Mouse (Mus musculus) intestine, embryonic 14.5 days (tissue): ENCODE results near the gene C530008M17Rik. TPM values are rescaled to one million over a fixed set of nuclear protein-coding genes. Genes with fewer than 3 reads are reported as not detected.
A peak's percentile ranks its signal among the peaks of the same experiment; 100 is the strongest.

Experiments
- ATAC-seq: fragments of 200-750 bp; cut with Nextera tagmentation; replicated peaks from 2 replicates; pipeline ENCODE4 v1.8.0; 2017; ENCODE audit warnings: low read depth, moderate number of reproducible peaks, moderate TSS enrichment, moderate library complexity; ENCODE audit not compliant: low FRiP score, low TSS enrichment
- DNase-seq: peaks from one replicate; pipeline ENCODE4 v3.0.0-alpha.2; 2018; ENCODE audit warnings: low spot score
- H3K27ac ChIP-seq: fragments of 300-500 bp; sonication (generic); 2 replicates; pipeline ENCODE4 v1.5.1; 2014; ENCODE audit warnings: low read depth, mild to moderate bottlenecking, control low read depth
- H3K27me3 ChIP-seq: fragments of 300-500 bp; sonication (generic); replicated peaks from 2 replicates; pipeline ENCODE4 v1.6.1; 2014; ENCODE audit warnings: low read length, control low read depth; ENCODE audit not compliant: control insufficient read depth, insufficient read depth
- H3K36me3 ChIP-seq: fragments of 300-500 bp; sonication (generic); 2 replicates; pipeline ENCODE4 v1.6.1; 2014; ENCODE audit warnings: low read length, control low read depth; ENCODE audit not compliant: control insufficient read depth, insufficient read depth
- H3K4me1 ChIP-seq: fragments of 300-500 bp; sonication (generic); replicated peaks from 2 replicates; pipeline ENCODE4 v1.6.1; 2014; ENCODE audit warnings: low read length, control low read depth, mixed read lengths; ENCODE audit not compliant: control insufficient read depth, insufficient read depth
- H3K4me2 ChIP-seq: fragments of 300-500 bp; sonication (generic); 2 replicates; pipeline ENCODE4 v1.6.1; 2014; ENCODE audit warnings: low read length
- H3K4me3 ChIP-seq: fragments of 300-500 bp; sonication (generic); 2 replicates; pipeline ENCODE4 v1.5.1; 2014; ENCODE audit warnings: low read depth, low read length, control low read depth, mixed read lengths
- H3K9ac ChIP-seq: fragments of 300-500 bp; sonication (generic); 2 replicates; pipeline ENCODE4 v1.6.1; 2014; ENCODE audit warnings: mild to moderate bottlenecking, low read length
- H3K9me3 ChIP-seq: fragments of 300-500 bp; sonication (generic); 2 replicates; pipeline ENCODE4 v1.6.1; 2016; ENCODE audit warnings: low read length, control low read depth; ENCODE audit not compliant: control insufficient read depth
- WGBS: fragments of 180-500 bp; shearing (Covaris S2); extraction: QIAGEN DNeasy Blood & Tissue Kit; methylation state at CpG from one replicate; pipeline ENCODE4 v1.1.7; 2014; 5-methylcytosine and 5-hydroxymethylcytosine counted together
- polyA plus RNA-seq: library from polyadenylated mRNA; unstranded; fragments of >200 nt; fragmentation: Nextera tagmentation; extraction: Ambion mirVana; gene quantifications from 2 replicates; pipeline ENCODE4 v1.2.1, GENCODE M21; 2014

The C530008M17Rik gene
- polyA plus RNA-seq, 1 experiment from 2014 or later, result 15.9 TPM

DNA sequence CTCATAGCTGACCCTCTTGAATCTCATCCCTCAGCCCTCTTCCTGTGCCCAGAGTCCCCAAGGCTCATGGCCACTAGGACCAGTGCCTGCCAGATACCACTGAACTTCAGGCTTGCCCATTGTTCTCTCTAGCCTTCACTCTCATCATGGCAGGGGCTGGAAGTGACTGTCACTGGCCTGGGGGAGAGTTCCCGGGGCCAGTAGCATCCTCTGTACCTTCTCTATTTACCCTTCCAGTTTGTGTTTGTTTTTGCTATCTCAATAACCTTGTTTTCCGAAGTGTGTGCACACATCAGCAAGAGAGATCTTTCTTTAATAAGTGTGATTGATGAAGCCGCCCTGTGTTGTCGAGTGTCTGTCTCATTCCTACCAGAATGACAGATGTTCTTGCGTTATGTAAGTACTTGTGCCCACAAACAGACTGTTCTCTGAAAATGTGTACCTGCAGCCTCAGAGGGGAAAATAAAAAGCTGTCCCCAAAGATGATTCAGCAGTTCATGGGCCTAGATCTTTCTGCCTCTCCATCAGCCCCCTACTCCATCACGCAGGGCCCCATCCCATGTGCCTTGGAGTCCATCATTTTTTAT lies 76.8 kb downstream of the C530008M17Rik start:
- WGBS, result 76% methylated on average over 6 of the region's 6 CpGs
- H3K4me2 ChIP-seq, result no peak overlapping the region
- ATAC-seq (no peak), DNase-seq (no peak)
- no peak overlapping the region for H3K9ac ChIP-seq
- no peaks in the 10 kb centered on the region for H3K4me1 ChIP-seq
- H3K27me3 ChIP-seq, result no peaks in the 10 kb centered on the region
- H3K9me3 ChIP-seq, result no peaks in the 10 kb centered on the region
- H3K27ac ChIP-seq, result no peak overlapping the region
- H3K4me3 ChIP-seq, result no peak overlapping the region
- no peaks in the 10 kb centered on the region for H3K36me3 ChIP-seq

DNA sequence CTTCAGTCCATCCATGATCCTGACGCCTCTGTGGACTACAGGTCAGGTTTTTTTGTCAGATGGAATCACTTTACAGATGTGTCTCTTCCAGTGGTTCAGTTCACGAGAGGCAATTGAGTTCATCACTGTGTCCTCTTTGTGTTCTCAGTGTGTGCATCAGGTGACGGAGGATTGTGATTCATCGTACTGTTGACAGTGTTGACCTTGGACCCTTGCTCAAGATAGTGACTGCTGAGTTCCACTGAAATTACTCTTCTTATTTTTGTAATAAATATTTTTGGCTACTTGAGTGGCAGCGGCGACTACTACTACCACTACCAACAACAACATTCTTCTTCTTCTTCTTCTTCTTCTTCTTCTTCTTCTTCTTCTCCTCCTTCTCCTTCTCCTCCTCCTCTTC lies 85.2 kb downstream of the C530008M17Rik start:
- H3K27ac ChIP-seq, result no peak overlapping the region
- H3K4me3 ChIP-seq, result no peak overlapping the region
- no peaks in the 10 kb centered on the region for H3K4me1 ChIP-seq
- no peak for ATAC-seq
- H3K4me2 ChIP-seq, result no peak overlapping the region
- H3K9ac ChIP-seq, result no peak overlapping the region
- no peak for DNase-seq
- 91% methylated on average over 6 of the region's 6 CpGs for WGBS
- H3K9me3 ChIP-seq, result no peaks in the 10 kb centered on the region
- no peaks in the 10 kb centered on the region for H3K27me3 ChIP-seq
- 0 out of 2 replicates have a peak, but pooled peaks cover 6% of the 10 kb centered on the region for H3K36me3 ChIP-seq

DNA sequence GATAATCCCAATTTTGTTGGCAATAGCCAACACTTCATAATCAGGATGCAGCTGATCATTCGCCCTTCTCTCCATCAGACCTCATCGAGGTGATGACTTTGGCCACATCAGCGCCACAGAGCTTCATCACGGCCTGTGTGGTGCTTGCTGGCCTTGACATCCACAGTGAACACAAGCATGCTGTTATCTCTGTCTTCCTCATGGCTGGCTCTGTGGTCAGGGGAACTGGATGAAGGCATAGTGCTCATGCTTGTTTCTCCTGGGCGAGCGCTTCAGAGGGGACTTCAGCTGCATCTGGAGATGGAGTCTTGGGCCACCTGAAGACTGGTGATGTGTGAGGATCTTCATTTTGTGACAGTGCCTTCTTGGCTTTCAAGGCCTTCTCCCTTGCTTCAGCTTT lies 85.8 kb downstream of the C530008M17Rik start:
- no peaks in the 10 kb centered on the region for H3K9me3 ChIP-seq
- H3K4me3 ChIP-seq, result no peak overlapping the region
- H3K27me3 ChIP-seq, result no peaks in the 10 kb centered on the region
- no peak overlapping the region for H3K27ac ChIP-seq
- ATAC-seq (no peak), DNase-seq (no peak)
- no peak overlapping the region for H3K4me2 ChIP-seq
- no peak overlapping the region for H3K9ac ChIP-seq
- 0 out of 2 replicates have a peak, but pooled peaks cover 6% of the 10 kb centered on the region for H3K36me3 ChIP-seq
- WGBS, result 94% methylated on average over 6 of the region's 6 CpGs
- H3K4me1 ChIP-seq, result no peaks in the 10 kb centered on the region

DNA sequence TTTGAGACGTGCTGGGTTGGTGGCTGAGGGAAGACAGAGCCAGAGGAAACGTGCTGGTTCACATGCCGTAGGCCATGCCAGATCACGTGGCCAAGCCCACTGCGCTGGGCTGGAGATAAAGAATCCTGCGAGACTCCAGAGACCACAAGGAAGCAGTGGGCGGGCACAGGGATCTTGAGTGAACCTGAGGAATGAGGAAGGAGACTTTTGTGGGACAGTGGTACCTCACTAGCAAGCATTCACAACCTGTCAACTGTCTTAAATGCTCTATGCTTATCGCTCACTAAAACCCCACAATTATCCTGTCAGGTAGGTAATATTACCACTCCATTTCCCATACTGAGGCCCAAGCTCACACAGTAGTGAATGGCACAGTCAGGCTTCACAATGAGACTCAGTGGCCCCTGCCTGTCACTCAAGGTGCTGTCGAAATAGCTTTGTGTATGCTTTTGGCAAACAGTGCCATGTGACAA lies 88.5 kb downstream of the C530008M17Rik start:
- Histone ChIP-seq H3K9me3 (no peaks in the 10 kb centered on the region), H3K4me3 (no peak overlapping the region), H3K9ac (no peak overlapping the region), H3K27ac (no peak overlapping the region), H3K27me3 (no peaks in the 10 kb centered on the region), H3K36me3 (0 out of 2 replicates have a peak, but pooled peaks cover 6% of the 10 kb centered on the region), H3K4me1 (no peaks in the 10 kb centered on the region), H3K4me2 (no peak overlapping the region)
- 83% methylated on average over 9 of the region's 9 CpGs for WGBS
- ATAC-seq (0 out of 2 replicates have a peak, but pooled peaks have one; percentile 19), DNase-seq (no peak)

DNA sequence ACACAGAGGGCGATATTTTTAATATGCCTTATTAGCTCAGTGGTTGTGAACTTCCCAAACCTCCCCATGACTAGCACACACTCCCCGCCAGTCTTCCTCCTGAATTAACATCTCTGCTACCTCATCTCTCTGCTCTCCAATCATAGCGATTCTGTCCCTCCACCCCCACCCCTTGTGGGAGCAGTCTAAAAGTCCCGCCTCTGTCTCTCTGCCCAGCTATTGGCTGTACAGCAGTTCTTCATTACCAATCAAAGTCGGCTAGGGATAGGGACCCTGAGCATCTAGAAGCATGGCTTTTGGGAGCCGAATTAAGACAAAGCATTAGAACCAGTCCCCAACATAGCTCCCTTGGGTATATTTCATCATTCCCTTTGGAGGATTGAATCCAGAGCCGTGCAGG lies 91.5 kb downstream of the C530008M17Rik start:
- no peaks in the 10 kb centered on the region for H3K9me3 ChIP-seq
- no peaks in the 10 kb centered on the region for H3K36me3 ChIP-seq
- H3K4me3 ChIP-seq, result no peak overlapping the region
- H3K4me2 ChIP-seq, result no peak overlapping the region
- H3K27ac ChIP-seq, result no peak overlapping the region
- DNase-seq (no peak), ATAC-seq (no peak)
- no peaks in the 10 kb centered on the region for H3K27me3 ChIP-seq
- no peaks in the 10 kb centered on the region for H3K4me1 ChIP-seq
- H3K9ac ChIP-seq, result no peak overlapping the region
- WGBS, result 65% methylated on average over 7 of the region's 7 CpGs

DNA sequence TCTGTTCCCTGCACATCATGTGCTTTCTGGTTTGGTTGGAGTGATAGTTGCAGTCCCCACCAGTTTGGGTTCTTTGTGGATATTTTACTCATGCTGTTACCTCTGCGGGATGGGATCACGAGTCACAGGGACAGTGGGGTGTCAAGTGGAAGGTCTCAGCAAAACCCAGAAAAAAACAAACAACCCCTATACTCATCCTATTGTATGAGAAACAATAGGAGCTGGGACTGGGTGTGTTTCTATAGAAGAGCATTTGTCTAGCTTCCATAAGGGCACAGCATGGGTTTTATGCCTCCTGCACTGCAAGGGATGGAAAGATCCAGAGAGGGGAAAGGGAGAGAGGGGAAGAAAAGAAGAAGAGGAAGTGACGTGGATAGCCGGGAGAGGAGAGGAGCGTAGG lies 96.0 kb downstream of the C530008M17Rik start:
- no peak overlapping the region for H3K4me3 ChIP-seq
- H3K9me3 ChIP-seq, result no peaks in the 10 kb centered on the region
- H3K4me1 ChIP-seq, result no peaks in the 10 kb centered on the region
- ATAC-seq, result no peak
- H3K27me3 ChIP-seq, result no peaks in the 10 kb centered on the region
- WGBS, result 84% methylated on average over 5 of the region's 5 CpGs
- H3K27ac ChIP-seq, result no peak overlapping the region
- H3K9ac ChIP-seq, result no peak overlapping the region
- DNase-seq, result no peak
- no peak overlapping the region for H3K4me2 ChIP-seq
- no peaks in the 10 kb centered on the region for H3K36me3 ChIP-seq

DNA sequence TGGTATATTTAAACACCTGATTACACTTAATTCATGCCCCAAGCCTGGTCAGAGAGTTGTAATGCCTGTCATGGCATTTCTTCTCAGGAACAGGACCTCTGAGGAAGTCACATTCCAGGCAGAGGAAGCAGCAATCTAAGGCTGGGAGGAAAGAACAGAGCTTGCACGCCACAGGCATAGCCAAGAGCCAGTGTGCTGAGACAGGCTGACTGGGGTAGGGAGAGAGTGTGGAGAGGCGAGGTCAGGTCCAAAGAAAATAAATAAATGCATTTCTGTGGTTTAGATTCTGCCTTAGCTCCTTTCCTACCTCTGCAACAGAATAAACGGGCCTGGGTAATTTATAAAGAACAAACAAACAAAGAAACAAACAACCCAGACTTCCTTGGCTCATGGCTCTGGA lies 104.0 kb downstream of the C530008M17Rik start:
- no peak overlapping the region for H3K4me3 ChIP-seq
- H3K27ac ChIP-seq, result no peak overlapping the region
- H3K4me1 ChIP-seq, result no peaks in the 10 kb centered on the region; the same call in 1 of the 2 replicates
- no peaks in the 10 kb centered on the region for H3K9me3 ChIP-seq
- no peak overlapping the region for H3K9ac ChIP-seq
- H3K27me3 ChIP-seq, result no peaks in the 10 kb centered on the region
- no peak overlapping the region for H3K4me2 ChIP-seq
- DNase-seq (no peak), ATAC-seq (no peak)
- no peaks in the 10 kb centered on the region for H3K36me3 ChIP-seq
- 61% methylated on average over 3 of the region's 3 CpGs for WGBS

DNA sequence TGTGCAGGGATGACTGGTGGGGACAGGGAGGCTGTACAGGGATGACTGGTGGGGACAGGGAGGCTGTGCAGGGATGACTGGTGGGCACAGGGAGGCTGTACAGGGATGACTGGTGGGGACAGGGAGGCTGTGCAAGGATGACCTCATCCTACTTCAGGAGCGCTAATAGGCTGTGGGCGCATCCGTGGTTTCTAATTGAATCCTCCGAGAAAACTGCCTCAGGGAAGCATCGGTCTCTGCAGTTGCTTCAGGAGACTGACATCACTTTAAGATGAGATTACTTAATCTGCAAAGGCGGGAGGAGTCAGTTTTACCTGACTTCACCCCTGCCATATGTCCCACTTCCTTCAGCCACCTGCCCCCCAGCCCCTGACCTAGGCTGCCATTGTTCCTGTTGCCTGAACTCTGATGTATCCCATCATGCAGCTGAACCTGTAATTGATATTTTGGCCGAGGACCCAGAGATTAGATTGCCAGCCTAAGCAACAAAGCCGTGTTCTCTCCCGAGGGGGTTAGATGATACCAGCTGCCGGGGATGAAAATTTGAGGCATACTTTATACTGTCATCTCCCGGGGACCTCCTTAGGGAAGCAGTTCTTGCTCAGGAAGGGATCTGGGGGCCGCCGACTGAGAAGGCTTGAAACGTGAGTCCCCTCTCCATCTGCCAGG lies 105.9 kb downstream of the C530008M17Rik start:
- Histone ChIP-seq H3K27ac (no peak overlapping the region), H3K27me3 (no peaks in the 10 kb centered on the region), H3K4me3 (no peak overlapping the region), H3K36me3 (no peaks in the 10 kb centered on the region), H3K9me3 (0 out of 2 replicates have a peak, but pooled peaks cover 3% of the 10 kb centered on the region), H3K4me1 (no peaks in the 10 kb centered on the region; the same call in 1 of the 2 replicates), H3K4me2 (no peak overlapping the region), H3K9ac (no peak overlapping the region)
- no peak for DNase-seq
- ATAC-seq, result no peak
- 69% methylated on average over 14 of the region's 14 CpGs for WGBS
